Mouse (Mus musculus): ENCODE data around the gene Ifna16. TPM values are rescaled to one million over a fixed set of nuclear protein-coding genes. Genes with fewer than 3 reads are reported as not detected.

Ifna16 gene
- total RNA-seq (2015; ENCODE audit: low replicate concordance) (not detected in 2 replicates), total RNA-seq (2017; ENCODE audit: low replicate concordance) (not detected in 2 replicates)

DNA sequence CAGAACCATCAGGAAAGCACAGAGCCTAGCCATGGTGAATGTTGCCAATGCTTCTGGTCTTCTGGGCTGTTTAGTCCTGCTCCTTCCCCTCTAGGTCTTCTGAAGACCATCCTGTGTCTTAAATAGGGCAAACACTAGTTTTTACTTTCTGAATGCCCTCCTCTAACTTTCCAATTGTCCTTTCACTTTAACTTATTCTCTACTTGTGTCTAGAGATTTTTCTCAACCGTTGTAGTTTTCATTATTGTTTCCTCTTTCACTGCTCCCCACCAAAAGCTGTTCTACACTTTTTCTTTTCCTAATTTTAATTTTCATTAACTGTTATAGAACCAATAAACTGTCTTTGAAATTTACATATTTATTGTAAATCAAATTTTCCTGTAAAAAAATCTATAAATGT, at the start of gene Ifna16:
Ifna16 (minus strand) TSS at position 101 of the 400 bp plus-strand sequence.
- no peak for ATAC-seq (replicated peaks; ENCODE audit: low FRiP score, poor library complexity, severe bottlenecking)

DNA sequence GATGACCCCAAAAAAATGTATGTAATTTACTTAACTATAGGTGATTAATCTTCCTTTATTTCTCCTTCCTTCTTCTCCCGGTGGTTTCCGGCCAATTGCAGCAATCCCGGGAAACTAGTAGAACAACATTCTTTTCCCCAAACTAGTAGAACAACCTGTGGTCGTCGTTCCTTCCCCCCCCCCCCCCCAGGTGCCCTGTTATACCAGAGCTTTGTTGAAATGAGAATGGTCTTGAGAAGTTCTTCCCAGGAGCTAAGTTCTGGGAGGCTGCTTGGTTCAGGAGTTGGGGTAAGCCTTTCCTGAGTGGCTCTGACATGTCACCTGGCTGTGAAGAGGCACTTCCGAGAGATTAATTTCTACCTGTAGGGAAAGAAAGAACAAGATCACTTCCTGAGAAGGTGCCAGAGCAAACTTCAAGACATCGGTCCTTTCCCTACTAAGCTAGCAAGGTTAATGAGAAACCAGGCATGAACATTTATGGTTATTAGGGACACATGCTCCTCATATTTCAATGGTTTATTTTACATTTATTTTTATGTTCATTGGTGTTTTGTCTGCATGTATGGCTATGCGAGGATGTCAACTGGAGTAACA, 46.9 kb upstream of the Ifna16 start:
- ATAC-seq (replicated peaks; ENCODE audit: low FRiP score, poor library complexity, severe bottlenecking) = no peak

DNA sequence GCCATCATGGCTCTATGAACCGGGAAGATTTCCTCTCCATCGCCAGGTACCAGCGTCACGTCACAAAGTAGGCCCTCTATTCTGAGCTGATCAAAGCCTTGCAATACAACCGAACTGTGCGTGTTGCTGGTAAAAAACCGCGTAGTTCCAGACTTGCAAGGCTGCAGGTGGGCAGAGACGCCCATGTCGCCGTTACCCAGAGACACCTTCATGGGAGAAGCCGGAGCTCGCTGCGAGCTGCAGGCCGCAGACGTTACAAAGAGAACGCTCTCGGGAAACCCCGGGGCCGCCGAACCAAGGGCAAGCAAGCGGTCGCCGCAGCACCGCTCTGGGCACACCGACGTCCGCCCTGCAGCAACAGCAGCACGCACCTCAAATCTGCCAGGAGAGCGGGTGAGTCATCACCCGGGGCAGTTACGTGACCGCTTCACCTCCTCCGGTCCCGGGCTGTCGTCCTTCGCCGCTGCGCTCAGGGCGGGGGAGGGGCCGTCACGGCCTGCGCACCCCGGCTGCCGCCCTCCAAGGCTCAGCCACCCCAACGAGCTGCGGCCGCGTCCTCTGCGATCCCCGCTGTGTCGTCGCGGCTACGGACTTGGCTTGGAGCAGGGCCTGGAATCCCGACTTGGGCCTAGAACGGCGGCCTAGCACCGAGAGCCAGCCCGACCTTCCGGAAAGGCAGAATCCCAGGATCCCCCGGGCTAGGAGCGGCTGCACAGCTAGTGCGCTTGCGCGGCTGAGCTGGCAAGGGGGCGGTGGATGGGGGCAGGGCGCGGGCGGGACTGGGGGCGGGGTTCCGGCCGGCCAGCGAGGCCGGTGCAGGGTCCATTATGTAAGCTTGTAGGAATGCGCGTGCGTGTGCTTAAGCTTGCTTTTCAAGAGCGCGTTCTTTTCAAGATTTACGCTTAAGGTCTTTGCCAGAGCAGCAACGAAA, 45.3 kb upstream of the Ifna16 start, which contains the start of the genes Gm26566 and Klhl9:
Gm26566 (plus strand) TSS at position 15 of the 931 bp plus-strand sequence.
Klhl9 (minus strand) TSS at position 675 of the 931 bp plus-strand sequence.
- peak; percentile 92 for ATAC-seq (replicated peaks; ENCODE audit: low FRiP score, poor library complexity, severe bottlenecking)

DNA sequence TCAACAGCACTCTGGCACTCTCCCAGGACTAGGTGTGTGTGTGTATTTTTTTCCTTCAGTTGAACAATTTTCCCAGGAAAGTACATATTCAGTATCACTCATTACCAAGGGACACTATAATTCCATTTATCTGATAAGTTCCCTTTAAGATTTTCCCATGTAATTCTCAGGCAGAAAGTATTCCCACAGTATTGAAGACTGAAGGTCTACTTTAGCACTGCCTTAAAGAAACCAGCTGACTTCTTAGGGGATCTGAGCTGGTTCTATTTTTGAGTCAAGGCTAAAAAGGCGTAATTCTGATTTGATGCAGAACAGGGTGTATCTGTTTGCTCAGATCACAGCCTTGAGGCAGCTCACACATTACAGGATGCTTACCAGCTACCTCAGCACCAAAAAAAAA, 42.0 kb upstream of the Ifna16 start:
- no peak for ATAC-seq (replicated peaks; ENCODE audit: low FRiP score, poor library complexity, severe bottlenecking)

DNA sequence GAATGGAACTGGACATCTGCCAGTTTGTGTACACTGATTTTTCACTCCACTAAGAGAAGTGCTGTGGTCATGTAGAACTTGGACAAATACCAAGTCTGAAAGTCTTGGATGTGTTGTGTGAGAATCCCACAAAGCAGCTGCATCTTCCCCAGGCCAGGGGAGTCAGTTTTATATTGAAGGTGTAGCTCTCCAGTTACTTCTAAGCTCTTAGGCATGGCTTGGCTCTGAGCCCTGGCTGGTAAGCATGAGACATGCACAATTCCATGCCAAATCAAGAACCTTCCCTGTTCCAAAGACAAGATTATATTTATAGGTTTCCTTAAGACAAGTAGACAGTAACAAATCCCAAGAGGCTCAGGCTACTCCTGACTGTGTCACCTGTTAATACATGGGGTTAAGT, 38.3 kb upstream of the Ifna16 start:
- no peak for ATAC-seq (replicated peaks; ENCODE audit: low FRiP score, poor library complexity, severe bottlenecking)

DNA sequence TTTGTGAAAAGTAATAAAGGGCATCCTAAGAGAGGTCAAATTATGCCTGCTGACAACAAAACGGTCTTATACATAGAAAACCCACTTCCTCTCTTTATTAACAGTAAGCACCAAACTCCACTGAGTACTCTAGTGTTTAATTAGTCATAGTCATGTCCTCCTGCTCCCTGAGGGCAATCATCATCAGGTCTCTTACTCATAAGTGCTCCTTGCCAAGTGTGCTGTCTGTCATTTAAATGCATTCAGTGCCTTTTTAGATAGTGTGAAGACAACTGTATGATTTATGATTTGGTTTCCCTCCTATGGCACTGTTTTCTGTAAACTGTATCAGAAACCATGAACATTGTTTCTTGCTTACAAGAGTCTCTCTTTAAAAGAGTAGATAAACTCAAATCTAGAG, 37.6 kb upstream of the Ifna16 start:
- ATAC-seq (replicated peaks; ENCODE audit: low FRiP score, poor library complexity, severe bottlenecking) = no peak

DNA sequence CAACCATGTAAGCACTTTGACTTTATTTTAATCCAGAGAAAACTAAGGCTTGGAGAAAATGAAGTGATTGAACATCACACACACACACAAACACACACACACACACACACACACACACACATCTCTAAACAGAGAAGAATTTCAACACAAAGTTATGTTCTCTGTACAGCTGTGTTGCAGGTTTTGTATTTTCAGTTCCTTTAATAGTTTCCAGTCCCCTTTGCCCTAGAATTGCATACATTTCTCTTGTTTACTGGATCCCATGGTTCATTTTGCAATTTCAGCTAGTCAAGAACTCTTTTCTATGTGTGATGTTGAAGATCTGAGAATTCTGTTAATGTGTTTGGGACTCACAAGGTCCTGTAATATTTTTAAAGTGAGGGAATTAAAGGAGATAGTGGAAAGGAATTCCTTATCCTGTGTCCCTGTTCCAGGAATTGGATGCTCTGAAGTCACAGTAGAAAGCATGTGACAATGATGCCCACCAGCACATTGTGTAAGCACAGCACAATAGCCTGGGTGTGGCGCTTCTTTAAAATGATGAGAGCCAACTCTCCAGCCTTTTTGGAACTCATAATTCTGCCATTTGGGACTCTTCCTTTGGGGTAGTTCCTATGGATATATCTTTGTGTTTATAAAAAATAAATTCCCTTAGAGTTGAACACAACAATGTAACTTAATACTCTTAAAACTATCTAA, 30.6 kb upstream of the Ifna16 start:
- ATAC-seq (replicated peaks; ENCODE audit: low FRiP score, poor library complexity, severe bottlenecking) = no peak

DNA sequence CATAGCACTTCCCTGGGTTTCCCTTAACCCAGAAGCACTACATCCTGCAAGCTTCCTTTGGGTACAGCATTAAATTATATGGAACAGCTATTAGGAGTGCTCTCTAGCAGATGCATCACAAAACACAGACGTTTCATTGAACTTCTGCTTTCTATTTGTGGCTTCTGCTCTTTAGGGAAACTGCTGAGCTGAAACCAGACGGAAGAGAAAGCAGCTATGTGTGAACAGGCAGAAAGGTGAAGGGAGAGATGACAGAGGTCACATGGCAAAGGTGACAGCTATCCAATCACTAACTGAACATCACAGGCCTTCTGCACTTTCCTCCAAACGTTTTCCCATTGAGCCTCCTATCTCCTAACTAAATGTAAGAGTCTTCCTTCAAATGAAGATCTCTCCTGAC, 29.2 kb upstream of the Ifna16 start:
- ATAC-seq (replicated peaks; ENCODE audit: low FRiP score, poor library complexity, severe bottlenecking) = no peak

DNA sequence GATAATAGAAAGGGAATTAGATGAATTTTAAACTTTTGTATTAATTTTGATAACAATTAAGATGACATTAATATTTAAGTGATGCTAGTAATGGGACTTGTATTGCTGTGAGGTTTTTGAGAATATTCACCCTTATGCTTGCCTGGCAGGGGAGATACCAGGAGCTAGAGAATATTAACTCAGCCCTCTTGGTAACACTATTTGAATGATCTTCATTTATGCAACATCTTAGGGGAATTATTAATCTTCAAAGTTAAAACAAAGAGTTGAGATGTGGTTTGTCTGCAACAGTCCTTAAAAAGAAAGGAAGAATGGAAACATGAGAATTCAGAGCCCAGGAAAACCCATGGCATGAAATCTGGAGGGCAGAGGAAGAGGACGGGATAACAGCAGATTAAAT, 22.6 kb upstream of the Ifna16 start:
- ATAC-seq (replicated peaks; ENCODE audit: low FRiP score, poor library complexity, severe bottlenecking) = no peak

DNA sequence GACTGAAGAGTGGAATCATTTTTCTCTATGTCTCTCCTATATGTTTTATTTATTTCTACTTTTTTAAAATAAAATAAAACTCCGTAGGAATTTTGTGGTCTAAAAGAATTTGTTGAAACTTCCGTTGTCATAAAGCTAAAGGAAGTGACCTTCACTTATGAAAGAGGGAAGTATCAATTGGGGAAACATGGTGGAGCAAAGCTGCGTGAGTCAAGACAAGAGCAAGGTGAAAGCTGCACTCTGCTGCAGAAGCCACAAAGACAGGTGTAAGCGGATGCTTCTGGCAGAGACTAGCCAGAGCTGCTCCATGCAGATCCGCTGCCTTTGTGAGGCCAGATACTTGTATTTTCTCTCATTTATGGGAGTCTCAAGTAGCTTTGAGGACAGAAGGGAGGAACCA, 22.1 kb upstream of the Ifna16 start:
- ATAC-seq (replicated peaks; ENCODE audit: low FRiP score, poor library complexity, severe bottlenecking) = no peak

DNA sequence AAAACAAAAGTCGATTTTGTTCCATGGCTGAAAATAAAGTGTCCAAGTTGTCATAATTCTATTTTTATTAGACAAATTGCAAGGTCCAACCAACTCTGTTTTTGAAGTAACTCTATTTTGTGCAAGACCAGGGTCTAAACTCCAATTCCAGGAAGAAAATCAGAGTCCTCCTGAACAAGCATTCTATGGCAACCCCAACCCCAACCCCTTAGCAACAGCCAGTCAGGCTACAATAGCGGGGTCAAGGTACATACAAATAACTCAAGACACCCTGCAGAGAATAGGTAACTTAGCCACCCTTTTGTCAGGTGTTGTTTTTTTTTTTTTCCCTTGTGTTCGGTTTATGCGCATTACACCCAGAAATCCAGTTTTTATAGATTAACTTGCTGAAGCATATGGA, 21.0 kb upstream of the Ifna16 start:
- ATAC-seq (replicated peaks; ENCODE audit: low FRiP score, poor library complexity, severe bottlenecking) = no peak

DNA sequence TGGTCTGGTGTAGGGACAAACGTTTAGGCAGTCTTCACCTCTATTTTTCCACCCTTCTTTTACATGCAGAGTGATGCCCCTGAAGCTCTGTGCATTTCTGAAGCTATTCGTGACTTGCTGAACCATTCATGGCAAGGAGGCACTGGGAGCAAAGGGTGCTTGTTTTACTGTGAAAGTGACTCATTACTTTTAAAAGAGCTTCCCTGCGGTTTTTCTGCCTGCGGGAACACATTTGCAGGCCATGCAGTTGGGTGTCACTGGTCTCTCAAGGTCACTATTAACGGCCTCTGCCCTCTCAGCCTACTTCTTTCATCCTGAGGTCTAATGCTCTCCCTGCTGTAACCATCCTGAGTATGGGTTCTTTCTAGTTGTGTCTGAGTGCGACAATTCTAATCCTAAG, 20.4 kb upstream of the Ifna16 start:
- no peak for ATAC-seq (replicated peaks; ENCODE audit: low FRiP score, poor library complexity, severe bottlenecking)

DNA sequence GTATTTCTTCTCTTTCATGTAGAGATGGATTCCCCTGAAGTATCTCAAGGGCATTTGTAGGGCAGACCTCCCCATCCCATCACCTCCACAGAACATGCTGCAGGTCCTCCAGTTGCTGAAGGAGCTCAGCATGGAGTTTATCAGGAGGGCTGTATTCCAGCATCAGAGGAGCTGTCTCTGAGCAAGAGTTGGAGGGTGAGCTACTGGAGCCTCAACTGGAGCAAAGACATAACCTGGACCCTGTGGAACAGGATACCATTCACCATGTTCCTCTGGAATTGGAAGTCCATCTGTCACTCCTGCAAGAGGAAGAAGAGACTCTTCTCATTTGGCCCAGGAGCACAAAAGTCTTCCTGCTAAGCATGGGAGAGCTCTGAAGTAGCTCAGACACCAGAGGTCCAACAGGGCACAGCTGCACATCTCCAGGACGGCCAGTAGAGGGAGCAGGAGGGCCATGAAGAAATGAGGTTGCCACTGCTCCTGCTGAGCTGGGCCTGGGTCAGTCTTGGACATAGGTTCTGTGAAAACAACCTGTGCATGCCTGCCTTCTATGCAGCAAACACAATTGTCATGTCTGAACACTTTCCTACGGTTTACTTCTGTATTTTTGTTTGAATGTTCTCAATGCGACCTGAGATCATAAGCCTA, 19.6 kb upstream of the Ifna16 start:
- ATAC-seq (replicated peaks; ENCODE audit: low FRiP score, poor library complexity, severe bottlenecking) = peak; percentile 95

DNA sequence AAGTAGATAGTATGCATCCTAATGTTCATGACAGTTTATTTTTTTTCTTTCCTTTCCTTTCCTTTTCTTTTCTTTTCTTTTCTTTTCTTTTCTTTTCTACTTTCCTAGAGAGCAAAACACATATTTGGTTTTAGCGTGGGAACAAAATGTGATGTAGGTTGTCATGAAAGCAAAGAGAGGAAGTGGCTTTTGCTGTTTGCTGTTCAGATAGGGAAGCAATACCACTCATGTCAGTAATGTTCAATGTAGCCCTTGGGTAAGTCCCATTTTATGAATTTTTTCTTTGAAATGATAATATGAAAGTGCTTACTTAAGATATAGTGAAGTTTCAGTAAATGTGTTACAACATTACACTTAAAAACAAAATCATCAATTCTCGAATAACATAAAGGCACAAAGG, 16.7 kb upstream of the Ifna16 start:
- ATAC-seq (replicated peaks; ENCODE audit: low FRiP score, poor library complexity, severe bottlenecking) = no peak

DNA sequence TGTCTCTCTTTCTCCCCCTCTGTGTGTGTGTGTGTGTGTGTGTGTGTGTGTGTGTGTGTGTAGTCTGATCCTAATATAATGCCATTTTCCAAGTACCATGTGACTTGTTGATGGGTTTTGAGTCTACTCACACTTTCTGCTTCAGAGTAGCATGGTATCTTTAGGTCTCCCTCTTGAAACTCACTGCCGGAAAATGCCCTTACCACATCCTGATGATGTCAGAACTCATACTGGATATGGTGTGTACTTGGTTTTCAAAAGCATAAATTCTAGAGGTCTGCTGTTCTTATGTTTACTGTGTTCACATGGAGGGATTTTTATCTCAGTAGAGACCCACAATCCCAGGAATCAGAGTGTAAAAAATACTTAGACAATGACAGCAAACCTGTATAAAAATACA, 15.8 kb upstream of the Ifna16 start:
- ATAC-seq (replicated peaks; ENCODE audit: low FRiP score, poor library complexity, severe bottlenecking) = no peak

DNA sequence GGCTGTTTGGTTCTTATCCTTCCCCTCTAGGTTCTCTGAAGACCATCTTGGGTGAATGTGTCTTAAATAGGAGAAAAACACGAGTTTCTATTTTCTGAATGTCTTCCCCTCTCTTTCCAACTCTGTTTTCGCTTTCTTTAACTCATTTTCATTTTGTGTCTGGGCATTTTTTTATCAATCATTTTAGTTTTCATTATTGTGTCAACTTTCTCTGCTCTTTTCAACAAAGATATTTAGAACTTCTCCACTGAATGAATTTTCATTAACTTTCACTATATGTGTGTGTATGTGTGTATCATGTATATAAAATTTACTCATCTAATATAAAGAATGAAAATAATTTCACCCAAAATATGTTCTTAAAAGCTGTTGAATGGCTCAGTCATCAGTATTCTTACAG, 14.5 kb upstream of the Ifna16 start, which contains the start of gene Ifnab:
Ifnab (minus strand) TSS at position 101 of the 400 bp plus-strand sequence.
- ATAC-seq (replicated peaks; ENCODE audit: low FRiP score, poor library complexity, severe bottlenecking) = no peak

DNA sequence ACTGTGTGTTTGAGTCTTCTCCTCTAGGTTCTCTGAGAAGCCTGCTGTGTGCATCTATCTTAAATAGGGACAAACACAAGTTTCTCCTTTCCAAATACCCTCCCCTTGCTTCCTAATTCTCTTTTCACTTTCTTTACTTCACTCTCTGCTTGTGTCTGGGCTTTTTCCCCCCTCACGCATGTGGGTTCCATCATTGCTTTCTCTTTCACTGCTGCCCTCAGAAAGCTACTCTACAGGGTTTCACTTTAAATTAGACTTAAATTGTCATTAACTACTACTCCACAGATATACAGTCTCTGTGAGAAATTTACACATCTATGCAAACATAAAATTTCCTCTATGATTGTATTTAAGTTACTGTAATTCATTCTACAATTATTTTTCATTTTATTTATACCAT, 7.1 kb upstream of the Ifna16 start, which contains the start of gene Ifna2:
Ifna2 (minus strand) TSS at position 101 of the 400 bp plus-strand sequence.
- ATAC-seq (replicated peaks; ENCODE audit: low FRiP score, poor library complexity, severe bottlenecking) = no peak

DNA sequence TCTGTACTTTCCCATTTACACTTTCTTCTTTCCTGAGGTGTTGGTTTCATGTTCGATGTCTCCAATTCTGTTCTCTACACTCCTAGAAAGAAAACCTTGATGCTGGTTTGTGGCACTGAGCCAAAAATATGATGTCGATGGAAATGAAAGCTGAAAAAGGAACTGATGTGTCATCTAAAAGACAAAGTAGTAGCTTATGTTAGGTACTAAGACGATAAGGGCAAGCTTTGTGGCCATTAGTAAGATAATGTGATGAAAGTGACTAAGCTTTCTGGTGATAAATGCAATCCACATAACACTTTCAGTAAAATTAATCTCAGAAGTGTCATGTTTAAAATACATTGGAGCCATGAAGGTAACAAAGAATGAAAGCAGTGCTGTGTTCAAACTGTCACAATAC, 4.6 kb upstream of the Ifna16 start:
- ATAC-seq (replicated peaks; ENCODE audit: low FRiP score, poor library complexity, severe bottlenecking) = no peak

DNA sequence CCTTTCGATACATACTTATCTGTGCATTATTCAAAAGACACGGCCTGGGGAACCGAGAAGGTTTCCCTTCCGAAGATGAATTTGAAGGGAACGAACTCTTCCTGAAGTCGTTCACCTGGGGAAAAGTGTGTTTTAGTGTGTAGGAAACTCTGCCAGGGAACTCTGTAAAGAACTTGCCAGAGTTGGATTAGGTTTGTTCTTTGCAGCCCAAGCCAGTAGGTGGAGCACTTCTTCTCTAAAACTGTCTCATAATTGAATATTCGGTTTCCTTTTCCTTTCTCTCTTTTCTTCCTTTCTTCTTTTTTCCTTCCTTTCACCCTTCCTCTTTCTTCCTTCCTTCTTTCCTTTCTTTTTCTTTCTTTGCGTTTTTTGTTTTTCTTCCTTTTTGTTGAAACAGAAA, 3.6 kb upstream of the Ifna16 start:
- no peak for ATAC-seq (replicated peaks; ENCODE audit: low FRiP score, poor library complexity, severe bottlenecking)

DNA sequence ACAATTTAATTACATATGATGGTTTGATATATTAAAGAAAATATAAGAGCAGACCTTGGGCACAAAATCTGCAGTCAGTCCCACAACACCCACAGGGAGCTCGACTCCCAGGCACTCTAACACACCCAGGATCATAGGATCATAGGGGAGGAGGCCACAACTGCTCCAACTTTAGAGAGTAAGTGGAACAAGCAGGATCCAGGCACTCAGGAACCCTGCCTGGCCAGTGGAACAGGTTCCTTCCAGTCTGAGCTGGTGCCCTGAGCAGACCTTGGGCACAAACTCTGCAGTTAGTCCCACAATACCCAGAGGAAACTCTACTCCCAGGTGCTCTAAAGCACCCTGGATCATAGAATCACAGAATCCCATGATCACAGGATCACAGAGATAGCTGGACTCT, 21.3 kb downstream of the Ifna16 start:
- ATAC-seq (replicated peaks; ENCODE audit: low FRiP score, poor library complexity, severe bottlenecking) = no peak

Measured in erythroid progenitor cell, adult 5-6 weeks (primary cell).